Mouse (Mus musculus): ENCODE data around the gene Slc2a12.

Slc2a12 gene

DNA sequence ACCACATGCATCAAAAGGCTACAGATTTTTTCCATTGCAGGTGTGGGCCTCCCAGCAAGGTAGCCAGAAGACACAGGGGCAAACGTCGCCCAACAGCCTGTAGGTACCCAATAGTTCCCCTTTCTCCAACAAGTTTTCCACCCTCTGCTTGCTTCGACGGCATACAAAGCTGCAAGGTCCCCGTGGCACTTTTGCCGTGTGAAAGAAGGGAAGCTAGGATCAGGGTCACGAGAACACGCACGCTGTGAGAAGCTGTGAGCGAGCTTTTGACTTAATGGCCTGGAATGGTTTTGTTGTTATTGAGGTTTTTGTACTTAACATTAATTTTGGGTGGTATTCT, 14.5 kb downstream of the Slc2a12 start:
- intact Hi-C loops (cut with DNase I) = no loop called here

DNA sequence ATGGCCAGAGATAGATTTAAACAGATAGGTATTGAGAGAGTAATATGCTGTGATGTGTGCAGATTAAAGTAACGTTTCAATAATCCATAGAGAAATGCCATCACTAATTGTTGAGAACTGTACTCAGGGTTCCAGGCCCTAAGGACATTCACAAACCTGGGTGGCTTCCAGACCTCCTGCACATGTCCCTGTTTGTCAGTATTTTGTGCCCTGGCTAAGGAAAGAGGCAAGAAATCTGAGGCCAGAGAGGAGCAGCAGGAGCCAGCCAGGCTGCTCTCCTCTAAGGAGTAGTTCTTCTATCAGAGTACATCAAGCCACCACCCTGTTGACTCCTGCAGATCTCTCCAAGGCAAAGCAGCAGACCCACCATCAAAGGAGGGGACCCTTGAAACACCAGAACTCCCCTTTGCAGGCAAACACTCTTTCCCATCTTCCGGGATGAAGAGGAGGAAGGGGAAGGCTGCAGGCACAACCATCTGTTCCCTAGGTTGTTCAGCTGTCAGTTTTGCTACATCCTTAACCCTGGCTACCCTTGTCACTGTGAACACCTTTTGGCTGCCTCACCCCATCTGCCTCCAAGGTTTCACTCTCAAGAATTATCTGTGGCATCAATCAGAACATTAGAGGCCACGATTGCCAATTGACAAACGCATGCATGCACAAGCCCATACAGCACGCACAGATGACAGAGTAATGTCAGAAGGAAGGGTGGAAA, 15.6 kb downstream of the Slc2a12 start:
- intact Hi-C loops (cut with DNase I) = no loop called here

- intact Hi-C loops (cut with DNase I) = no loop called here
Measured at GRCm38 (mm10) chr10:22668509-22668908, 23.7 kb downstream of the Slc2a12 start.

- intact Hi-C loops (cut with DNase I) = no loop called here
Measured at GRCm38 (mm10) chr10:22674176-22674575, 29.4 kb downstream of the Slc2a12 start.

DNA sequence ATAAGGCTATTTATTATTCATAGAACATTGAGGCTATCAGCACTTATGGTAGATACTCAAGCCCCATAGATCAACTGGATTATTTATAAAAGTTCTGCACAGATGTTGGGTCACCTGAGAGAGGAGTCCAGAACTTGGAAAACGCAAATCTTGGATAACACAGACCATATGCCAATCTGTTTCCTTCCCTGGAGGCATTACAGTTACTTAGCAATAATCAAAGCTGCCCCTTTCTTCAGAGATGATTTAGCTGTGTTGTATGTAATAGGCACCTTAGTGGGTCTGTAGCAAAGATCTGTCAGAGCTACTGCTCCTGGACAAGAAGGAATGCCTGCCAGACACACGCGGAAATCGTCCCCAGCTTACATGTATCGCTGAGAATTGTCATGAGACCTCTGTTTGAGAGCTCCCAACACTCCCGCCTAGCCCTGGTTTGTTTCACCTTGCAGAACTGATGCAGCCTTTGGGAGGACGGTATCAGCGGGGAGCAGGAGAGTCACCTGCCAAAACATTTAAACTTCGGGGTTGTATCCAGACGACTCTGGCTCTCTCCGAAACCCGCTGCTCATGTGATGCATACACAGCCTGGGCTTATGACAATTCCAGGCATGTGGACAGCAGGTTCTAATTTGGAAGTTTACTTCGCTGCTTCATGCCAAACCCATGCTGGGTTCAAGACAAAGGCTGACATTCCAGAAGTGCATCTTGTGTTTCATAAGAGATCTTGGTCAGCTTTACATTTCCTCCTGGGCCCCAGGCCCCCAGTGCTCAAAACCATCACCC, 31.2 kb downstream of the Slc2a12 start:
- intact Hi-C loops (cut with DNase I) = no loop called here

DNA sequence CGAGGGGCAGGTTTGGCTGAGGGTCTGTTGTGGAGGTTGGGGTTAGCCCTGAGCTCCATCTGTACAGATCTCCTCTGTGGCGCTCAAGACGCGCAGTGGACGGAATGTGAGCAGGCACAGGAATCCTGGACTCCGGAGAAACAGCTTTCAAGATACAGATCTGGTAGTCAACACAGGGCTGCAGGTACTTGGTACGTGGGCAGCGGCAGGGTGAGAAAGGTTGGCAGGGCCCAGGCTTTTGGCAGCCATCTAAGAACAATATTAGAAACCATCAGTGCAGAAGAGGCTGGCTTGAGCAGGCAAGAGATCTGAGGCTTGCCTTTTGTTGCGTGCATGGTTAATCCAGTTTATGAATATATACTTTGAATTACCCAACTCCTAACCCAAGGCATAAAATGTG, 51.4 kb downstream of the Slc2a12 start:
- intact Hi-C loops (cut with DNase I) = no loop called here

DNA sequence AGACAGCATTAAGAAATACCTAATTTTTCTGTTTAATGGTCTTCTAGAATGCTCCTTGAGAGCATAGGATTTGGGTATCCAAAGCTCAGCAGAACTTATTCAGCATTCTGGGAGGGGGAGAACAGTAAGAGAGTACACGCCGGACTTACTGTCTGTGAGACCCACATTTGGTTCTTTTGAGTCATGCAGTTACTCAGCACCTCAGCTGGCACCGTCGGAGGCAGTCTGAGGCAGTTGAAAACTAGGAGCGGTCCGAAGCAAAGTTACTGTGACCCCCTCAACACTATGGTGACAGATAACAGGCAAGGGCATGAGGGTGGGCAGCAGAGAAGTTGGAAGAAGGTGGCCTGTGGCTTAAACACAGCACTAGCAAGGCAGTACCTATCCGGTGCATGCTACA, 52.1 kb downstream of the Slc2a12 start:
- intact Hi-C loops (cut with DNase I) = no loop called here

GRCm38 (mm10) chr10:22698158-22698953, 53.5 kb downstream of the Slc2a12 start:
- intact Hi-C loops (cut with DNase I) = no loop called here

DNA sequence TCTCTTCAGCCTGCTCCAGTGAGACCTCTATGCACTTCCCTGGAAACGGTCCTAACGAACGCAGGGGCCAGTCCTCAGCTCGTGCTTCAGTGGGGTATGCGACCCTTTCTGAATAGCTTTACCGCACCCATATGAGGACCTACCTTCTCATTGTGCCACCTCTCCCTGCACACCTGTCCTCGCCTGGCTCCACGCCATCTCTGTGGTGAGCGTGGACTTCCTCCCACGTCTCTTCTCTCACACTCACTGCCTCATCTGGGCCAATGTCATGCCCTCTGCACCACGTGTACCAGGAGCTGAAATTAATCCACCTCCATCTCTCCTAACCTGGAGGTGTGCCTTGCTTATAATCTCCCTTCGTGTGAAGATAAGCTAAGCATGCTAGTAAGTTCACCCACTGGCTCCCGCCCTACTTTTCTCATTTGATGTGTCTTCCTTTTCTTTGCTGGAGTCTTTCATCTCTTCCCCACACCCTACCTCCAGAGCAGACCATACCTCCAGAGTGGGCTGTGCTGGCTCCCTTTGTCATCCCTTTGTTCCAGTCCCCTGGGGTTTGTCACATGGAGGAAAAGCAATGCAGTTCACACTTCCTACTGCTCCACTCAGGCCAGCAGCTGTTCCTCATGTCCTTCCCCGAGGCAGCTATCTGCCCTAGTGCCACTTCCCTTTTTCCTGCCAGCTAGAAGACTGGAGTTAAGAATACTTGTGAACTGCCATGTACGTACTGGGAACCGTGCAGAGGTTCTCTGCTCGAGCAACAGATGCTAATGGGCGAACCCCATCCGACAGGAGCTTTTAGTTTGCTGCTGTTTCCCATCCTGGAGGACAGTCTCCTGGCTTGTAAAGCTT, 54.9 kb downstream of the Slc2a12 start:
- intact Hi-C loops (cut with DNase I) = no loop called here

DNA sequence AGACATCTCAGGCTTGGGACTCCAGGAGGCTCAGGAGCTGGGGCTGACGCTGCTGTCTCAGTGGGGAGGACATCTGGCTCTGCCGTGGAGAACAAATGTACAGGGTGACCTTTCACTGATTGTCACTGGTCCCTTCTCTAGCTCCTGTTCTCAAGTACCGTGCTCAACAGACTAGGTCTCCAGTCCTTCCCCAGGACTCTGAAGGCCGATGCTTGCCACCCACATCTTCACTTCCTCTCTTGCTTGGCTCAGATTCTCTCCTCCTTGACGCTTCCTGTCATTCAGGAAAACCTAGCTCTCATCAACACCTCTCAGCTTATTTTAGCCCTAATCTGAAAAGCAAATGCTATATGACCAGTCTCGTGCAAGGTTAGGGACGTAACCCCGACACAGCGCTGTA, 56.0 kb downstream of the Slc2a12 start:
- intact Hi-C loops (cut with DNase I) = no loop called here

- intact Hi-C loops (cut with DNase I) = no loop called here
Measured at GRCm38 (mm10) chr10:22701485-22702315, 56.9 kb downstream of the Slc2a12 start.

- intact Hi-C loops (cut with DNase I) = no loop called here
Measured at GRCm38 (mm10) chr10:22703844-22704243, 59.0 kb downstream of the Slc2a12 start.

DNA sequence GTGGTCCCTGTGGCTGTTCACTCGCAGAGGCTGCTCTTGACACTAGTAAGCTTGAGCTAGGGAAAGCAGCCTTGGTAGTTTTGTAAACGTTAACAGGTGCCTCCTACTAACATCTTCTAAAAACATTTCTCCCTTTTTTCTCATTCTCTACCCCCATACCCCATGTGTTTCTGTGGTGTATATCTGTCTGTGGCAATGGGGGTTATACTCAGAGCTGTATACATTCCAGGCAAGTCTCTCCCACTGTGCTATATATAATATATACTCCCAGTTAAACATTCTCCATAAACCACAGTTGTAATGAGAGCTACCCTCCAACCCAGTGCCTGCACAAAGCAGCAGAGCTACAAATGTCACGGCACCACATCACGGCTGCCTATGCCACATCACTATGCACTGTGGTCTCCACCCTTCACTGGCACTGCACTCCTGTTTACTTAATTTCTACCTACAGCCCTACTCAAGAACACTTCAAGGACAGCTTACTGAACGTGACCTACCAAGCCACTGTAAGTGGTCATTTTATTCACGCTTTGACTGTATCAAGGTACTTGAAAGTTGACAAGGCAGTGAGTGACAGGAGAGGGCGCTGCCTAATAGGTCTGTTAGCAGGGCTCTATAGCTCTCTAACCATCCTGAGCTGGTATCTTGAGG, 63.5 kb downstream of the Slc2a12 start:
- intact Hi-C loops (cut with DNase I) = no loop called here

- intact Hi-C loops (cut with DNase I) = loop anchor here (10.0 kb wide), 1 partner anchor 135 kb away; no protein-coding TSS in a partner anchor
Measured at GRCm38 (mm10) chr10:22710173-22710777, 65.5 kb downstream of the Slc2a12 start.

- intact Hi-C loops (cut with DNase I) = loop anchor here (10.0 kb wide), 1 partner anchor 138 kb away; no protein-coding TSS in a partner anchor
Measured at GRCm38 (mm10) chr10:22712955-22713354, 68.1 kb downstream of the Slc2a12 start.

DNA sequence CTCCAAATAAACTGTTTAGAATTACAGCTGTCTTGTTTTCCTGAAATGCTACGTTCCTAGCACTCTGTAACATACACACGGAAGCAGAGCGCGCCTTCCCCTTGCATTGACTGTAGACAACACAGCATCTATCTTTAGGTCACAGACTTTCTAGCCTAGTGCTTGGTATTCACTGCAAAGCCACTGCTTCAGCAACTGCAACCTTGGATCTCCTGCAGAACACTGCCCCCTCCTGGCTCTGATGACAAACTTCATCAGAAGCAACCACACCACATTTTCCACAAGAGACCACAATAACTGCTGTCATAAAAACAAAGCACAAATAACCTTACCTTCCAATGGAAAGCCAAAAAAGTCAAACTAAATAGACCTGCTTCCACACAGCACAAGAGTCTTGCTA, 69.7 kb downstream of the Slc2a12 start:
- intact Hi-C loops (cut with DNase I) = loop anchor here (10.0 kb wide), 1 partner anchor 140 kb away; no protein-coding TSS in a partner anchor

DNA sequence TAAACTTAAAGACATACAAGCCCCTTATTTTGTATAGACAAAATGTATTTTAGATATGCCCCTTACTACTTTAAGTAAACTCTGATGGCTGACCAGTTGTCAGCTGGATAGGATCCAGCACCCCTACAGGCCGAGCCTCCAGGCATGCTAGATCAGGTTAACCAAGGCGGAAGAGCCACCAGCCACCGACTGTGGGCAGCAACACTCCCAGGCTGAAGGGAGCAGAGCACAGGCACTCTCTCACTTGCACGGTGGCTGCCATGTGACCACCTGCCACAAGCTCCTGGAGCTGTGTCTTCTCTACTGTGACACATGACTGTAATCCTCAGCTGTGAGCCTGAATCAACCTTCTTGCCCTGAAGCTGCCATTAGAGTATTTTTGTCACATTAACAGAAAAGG, 73.7 kb downstream of the Slc2a12 start:
- intact Hi-C loops (cut with DNase I) = loop anchor here (10.0 kb wide), 1 partner anchor 144 kb away; no protein-coding TSS in a partner anchor

DNA sequence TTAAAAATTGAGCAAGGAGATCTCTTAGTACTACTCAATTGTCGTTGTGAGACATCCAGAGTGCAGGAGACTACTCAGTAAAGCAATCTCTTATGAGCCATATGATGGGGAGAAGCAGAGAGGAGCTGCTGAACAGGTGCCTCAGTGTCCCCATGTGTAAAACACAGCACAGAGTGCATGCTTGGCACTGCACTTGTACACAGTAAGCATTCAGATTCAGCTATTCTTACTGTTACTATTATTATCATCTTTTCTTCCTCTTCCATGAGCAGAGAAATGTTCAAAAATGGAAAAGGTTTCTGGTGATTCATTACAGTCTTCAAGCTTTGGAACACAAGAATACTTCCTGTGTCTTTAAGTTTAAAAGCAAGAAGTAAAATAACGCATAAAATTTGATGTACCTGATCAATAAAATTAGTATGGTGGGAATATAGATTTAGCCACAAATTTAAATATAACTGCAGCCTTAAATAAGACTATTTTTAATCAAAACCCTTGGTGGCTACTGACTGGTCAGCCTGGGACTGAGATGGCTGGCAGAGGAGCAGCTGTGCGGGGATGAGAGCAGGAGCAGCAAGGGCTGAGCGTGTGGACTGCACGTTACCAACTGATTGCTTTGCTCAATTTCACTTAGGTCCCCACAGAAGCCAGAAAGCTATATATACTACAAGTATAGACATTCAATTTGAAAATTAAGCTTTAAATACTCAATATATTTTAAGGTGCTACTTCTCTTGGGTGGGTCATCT, 76.1 kb downstream of the Slc2a12 start:
- intact Hi-C loops (cut with DNase I) = no loop called here
